Mouse (Mus musculus): ENCODE measurements at regions not wholly inside any gene's neighbourhood (a gene's known extent, or its start where the extent isn't known, plus 50 kb on each side); places are given as distances from the start of the nearest gene placed in this dataset.

DNA sequence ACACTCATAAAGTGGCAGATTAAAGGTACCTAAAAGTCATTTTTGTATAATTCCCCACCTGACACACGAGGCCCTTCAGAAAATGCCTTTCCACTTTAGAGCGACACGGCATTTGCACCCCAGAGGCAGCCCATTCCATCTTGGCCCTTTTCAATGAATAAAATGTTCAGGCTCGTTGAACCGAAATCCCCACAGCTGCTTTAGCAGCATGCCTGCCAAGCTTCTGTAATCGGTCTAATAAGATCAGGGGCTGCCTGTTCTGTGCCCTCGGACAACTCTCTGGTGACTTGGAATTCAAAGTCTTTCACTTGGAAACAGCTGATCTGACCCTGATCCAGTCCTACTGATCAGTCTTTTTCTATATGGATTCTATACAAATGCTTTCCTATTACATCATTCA, 123.3 kb upstream of the Spon1 start:
- no peaks in the 10 kb centered on the region for H3K9me3 ChIP-seq (ENCODE audit: low read length)
- H3K36me3 ChIP-seq (ENCODE audit: insufficient read depth): no peaks in the 10 kb centered on the region
- DNase-seq: no peak
- H3K4me1 ChIP-seq (ENCODE audit: insufficient read depth): no peaks in the 10 kb centered on the region
- no peak overlapping the region for H3K27ac ChIP-seq (ENCODE audit: low read depth, low read length)
- no peak for TF ChIP-seq CTCF (IDR thresholded peaks at IDR 0.05; ENCODE audit: low read depth)
- no peaks in the 10 kb centered on the region for H3K27me3 ChIP-seq (ENCODE audit: insufficient read depth, low read length)
- H3K4me3 ChIP-seq (ENCODE audit: low read depth, low read length): no peak overlapping the region
- ATAC-seq: no peak
- 29% methylated on average over 7 of the region's 7 CpGs for WGBS
- no peak overlapping the region for H3K9ac ChIP-seq
- H3K4me2 ChIP-seq (ENCODE audit: low read depth): no peak overlapping the region

DNA sequence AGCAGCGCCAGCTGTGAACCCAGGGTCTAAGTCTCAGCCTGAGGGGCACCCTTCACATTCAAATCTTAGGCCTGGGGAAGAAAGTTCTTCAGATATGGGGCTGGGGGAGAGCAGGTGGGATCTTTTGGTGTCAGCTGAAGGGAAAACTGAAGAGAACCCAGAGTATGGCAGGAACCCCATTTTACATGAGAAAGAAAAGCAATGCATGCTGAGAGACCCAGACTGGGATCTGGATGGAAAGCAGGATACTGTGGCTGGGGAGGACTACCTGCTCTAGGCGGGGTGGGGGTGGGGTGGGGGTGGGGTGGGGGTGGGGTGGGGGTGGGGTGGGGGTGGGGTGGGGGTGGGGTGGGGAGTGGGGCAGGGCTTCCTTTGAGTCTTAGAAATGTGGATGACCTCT, 115.2 kb upstream of the Spon1 start:
- H3K4me2 ChIP-seq (ENCODE audit: low read depth): no peak overlapping the region
- no peaks in the 10 kb centered on the region for H3K4me1 ChIP-seq (ENCODE audit: insufficient read depth)
- no peaks in the 10 kb centered on the region for H3K9me3 ChIP-seq (ENCODE audit: low read length)
- H3K36me3 ChIP-seq (ENCODE audit: insufficient read depth): no peaks in the 10 kb centered on the region
- DNase-seq (no peak), ATAC-seq (no peak)
- H3K27me3 ChIP-seq (ENCODE audit: insufficient read depth, low read length): no peaks in the 10 kb centered on the region
- H3K9ac ChIP-seq: no peak overlapping the region
- H3K27ac ChIP-seq (ENCODE audit: low read depth, low read length): no peak overlapping the region
- 91% methylated on average over 2 of the region's 2 CpGs for WGBS
- TF ChIP-seq CTCF (IDR thresholded peaks at IDR 0.05; ENCODE audit: low read depth): no peak
- H3K4me3 ChIP-seq (ENCODE audit: low read depth, low read length): no peak overlapping the region

DNA sequence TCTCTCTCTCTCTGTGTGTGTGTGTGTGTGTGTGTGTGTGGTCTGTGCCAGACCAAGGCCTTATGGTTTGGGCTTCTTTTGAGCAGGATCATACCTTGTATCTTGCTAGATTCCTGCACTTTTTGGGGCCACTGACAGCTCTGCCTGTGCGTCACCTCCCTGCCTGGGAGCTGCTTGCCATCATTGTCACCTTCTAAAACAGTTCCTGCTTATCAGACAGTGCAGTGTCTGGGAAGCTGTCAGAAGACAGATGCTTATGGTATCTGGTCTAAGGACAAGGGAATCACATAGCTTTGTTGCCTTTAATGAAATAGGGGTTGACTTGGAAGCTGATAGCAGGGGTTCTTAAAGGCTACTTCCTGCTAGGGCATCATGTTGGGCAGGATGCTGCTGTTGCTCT, 114.1 kb upstream of the Spon1 start:
- no peaks in the 10 kb centered on the region for H3K9me3 ChIP-seq (ENCODE audit: low read length)
- no peak for ATAC-seq
- DNase-seq: no peak
- no peak overlapping the region for H3K4me3 ChIP-seq (ENCODE audit: low read depth, low read length)
- 69% methylated on average over 1 of the region's 1 CpGs for WGBS
- H3K9ac ChIP-seq: no peak overlapping the region
- no peak overlapping the region for H3K27ac ChIP-seq (ENCODE audit: low read depth, low read length)
- no peak overlapping the region for H3K4me2 ChIP-seq (ENCODE audit: low read depth)
- no peaks in the 10 kb centered on the region for H3K36me3 ChIP-seq (ENCODE audit: insufficient read depth)
- no peaks in the 10 kb centered on the region for H3K4me1 ChIP-seq (ENCODE audit: insufficient read depth)
- TF ChIP-seq CTCF (IDR thresholded peaks at IDR 0.05; ENCODE audit: low read depth): no peak
- H3K27me3 ChIP-seq (ENCODE audit: insufficient read depth, low read length): no peaks in the 10 kb centered on the region

DNA sequence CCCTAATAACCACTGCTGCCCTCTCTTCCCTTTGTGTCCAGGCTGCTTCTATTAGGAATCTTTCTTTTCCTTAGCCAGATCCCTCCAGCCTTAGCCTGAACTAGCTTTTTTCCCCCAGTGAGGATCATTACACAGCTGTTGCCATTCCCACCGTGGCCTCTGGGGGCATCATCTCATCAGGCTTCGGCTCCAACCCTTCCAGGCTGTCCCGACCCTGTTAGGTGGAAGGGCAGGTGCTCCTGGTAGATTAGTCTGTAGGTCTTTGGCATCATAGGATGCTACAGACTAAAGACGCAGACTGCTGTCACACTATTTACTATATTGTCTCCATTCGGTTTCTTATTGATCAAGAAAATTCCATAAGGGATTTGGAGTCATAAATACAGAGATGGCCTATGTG, 112.7 kb upstream of the Spon1 start:
- Histone ChIP-seq H3K4me1 (ENCODE audit: insufficient read depth) (no peaks in the 10 kb centered on the region), H3K36me3 (ENCODE audit: insufficient read depth) (no peaks in the 10 kb centered on the region), H3K27ac (ENCODE audit: low read depth, low read length) (no peak overlapping the region), H3K27me3 (ENCODE audit: insufficient read depth, low read length) (no peaks in the 10 kb centered on the region), H3K9ac (no peak overlapping the region), H3K4me3 (ENCODE audit: low read depth, low read length) (no peak overlapping the region), H3K4me2 (ENCODE audit: low read depth) (no peak overlapping the region), H3K9me3 (ENCODE audit: low read length) (no peaks in the 10 kb centered on the region)
- peak; percentile 63 for TF ChIP-seq CTCF (IDR thresholded peaks at IDR 0.05; ENCODE audit: low read depth)
- DNase-seq (peak; percentile 16), ATAC-seq (no peak; the same call in 1 of the 2 replicates)
- WGBS: 27% methylated on average over 5 of the region's 5 CpGs

DNA sequence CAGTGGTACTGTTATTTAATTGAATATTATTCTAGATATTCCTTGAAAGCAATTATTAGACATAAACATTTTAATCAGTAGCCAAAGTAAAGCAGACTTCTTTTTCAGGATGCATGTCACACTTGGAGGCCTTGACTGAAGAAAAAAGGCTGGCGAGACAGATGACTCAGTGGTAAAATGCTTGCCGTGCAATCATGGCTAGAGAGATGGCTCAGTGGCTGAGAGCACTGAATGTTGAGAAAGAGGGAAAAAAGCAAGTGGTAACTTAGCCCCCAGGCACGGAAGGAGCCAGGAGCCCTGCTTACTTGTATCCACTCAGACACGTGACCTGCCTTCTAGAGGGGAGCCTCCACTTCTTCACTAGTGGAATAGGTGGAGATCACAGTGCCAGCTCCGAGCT, 110.5 kb upstream of the Spon1 start:
- no peak overlapping the region for H3K4me2 ChIP-seq (ENCODE audit: low read depth)
- H3K4me3 ChIP-seq (ENCODE audit: low read depth, low read length): no peak overlapping the region
- WGBS: 79% methylated on average over 5 of the region's 5 CpGs
- H3K9ac ChIP-seq: no peak overlapping the region
- no peak for TF ChIP-seq CTCF (IDR thresholded peaks at IDR 0.05; ENCODE audit: low read depth)
- H3K27me3 ChIP-seq (ENCODE audit: insufficient read depth, low read length): no peaks in the 10 kb centered on the region
- no peak overlapping the region for H3K27ac ChIP-seq (ENCODE audit: low read depth, low read length)
- H3K9me3 ChIP-seq (ENCODE audit: low read length): no peaks in the 10 kb centered on the region
- no peaks in the 10 kb centered on the region for H3K36me3 ChIP-seq (ENCODE audit: insufficient read depth)
- no peaks in the 10 kb centered on the region for H3K4me1 ChIP-seq (ENCODE audit: insufficient read depth)
- ATAC-seq: no peak
- no peak for DNase-seq

DNA sequence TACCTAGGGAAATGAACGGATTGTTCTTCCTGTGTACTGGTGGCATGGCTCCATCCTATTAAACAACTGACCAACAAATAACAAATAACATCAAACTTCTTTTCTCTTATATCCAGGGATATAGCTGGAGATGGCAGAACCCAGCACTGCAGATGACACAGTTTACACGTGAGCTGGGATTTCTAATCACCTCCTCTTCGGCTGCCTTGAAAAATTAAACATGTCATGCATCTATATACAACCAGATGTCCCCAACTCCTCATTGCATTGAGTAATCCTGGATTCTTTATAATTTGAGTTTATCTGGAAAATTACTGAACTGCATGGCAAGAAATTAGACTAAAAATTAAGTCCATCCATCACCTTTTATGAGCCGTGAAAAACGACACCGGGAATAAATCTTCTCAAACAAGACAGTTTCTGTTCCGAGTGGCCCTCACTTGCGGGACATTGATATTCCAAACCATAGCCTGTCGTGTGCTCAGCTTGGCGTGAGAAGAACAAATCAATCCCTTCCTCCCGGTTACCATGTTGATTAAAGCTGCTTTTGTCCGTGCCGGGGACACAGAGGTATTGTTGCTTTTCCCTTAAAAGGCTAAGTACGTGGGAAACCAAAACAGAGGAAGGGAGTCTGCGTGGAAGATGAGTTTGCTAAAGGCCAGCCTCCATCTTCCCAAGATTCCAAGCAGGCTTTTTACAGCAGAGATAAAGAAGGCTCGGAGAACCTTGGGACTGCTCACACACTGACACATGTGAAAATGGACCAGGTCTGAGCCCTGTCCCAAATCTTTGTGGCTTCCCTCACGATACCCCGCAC, 92.8 kb upstream of the Spon1 start:
- TF ChIP-seq CTCF (IDR thresholded peaks at IDR 0.05; ENCODE audit: low read depth): no peak
- Histone ChIP-seq H3K9ac (0 out of 2 replicates have a peak overlapping the region, but pooled peaks have one; percentile 1), H3K27me3 (ENCODE audit: insufficient read depth, low read length) (no peaks in the 10 kb centered on the region), H3K9me3 (ENCODE audit: low read length) (no peaks in the 10 kb centered on the region), H3K27ac (ENCODE audit: low read depth, low read length) (no peak overlapping the region), H3K36me3 (ENCODE audit: insufficient read depth) (no peaks in the 10 kb centered on the region), H3K4me1 (ENCODE audit: insufficient read depth) (0 out of 2 replicates have a peak, but pooled peaks cover 5% of the 10 kb centered on the region), H3K4me3 (ENCODE audit: low read depth, low read length) (no peak overlapping the region), H3K4me2 (ENCODE audit: low read depth) (peak overlapping the region; percentile 26)
- WGBS: 31% methylated on average over 18 of the region's 18 CpGs
- peak; percentile 29; the same call in 1 of the 2 replicates for ATAC-seq
- DNase-seq: peak; percentile 34

DNA sequence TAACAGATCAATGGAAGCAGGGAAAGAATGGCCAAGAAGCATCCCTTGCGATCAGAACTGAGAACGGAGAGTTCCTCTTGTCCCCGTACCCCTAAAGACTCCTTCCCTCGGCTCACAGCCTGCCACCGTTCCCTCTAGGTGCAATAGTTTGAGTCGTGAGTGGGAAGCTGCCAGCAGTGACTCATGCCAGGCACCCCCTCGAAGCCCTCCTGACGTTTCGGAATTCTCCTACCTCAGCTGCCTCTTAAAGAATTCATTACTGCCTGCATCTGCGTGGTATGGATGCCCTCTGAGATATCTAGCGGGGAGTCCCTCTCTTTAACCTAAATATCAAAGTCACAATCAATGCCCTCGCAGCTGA, 92.2 kb upstream of the Spon1 start:
- WGBS: 52% methylated on average over 12 of the region's 12 CpGs
- Histone ChIP-seq H3K4me1 (ENCODE audit: insufficient read depth) (0 out of 2 replicates have a peak, but pooled peaks cover 5% of the 10 kb centered on the region), H3K27me3 (ENCODE audit: insufficient read depth, low read length) (no peaks in the 10 kb centered on the region), H3K4me2 (ENCODE audit: low read depth) (peak overlapping the region; percentile 26; the same call in 1 of the 2 replicates), H3K9me3 (ENCODE audit: low read length) (no peaks in the 10 kb centered on the region), H3K4me3 (ENCODE audit: low read depth, low read length) (no peak overlapping the region), H3K9ac (0 out of 2 replicates have a peak overlapping the region, but pooled peaks have one; percentile 1), H3K36me3 (ENCODE audit: insufficient read depth) (no peaks in the 10 kb centered on the region), H3K27ac (ENCODE audit: low read depth, low read length) (no peak overlapping the region)
- no peak for TF ChIP-seq CTCF (IDR thresholded peaks at IDR 0.05; ENCODE audit: low read depth)
- peak; percentile 18 for DNase-seq
- ATAC-seq: no peak
